9 mouse cellular contexts compared by ENCODE assay signal in the genomic region with DNA sequence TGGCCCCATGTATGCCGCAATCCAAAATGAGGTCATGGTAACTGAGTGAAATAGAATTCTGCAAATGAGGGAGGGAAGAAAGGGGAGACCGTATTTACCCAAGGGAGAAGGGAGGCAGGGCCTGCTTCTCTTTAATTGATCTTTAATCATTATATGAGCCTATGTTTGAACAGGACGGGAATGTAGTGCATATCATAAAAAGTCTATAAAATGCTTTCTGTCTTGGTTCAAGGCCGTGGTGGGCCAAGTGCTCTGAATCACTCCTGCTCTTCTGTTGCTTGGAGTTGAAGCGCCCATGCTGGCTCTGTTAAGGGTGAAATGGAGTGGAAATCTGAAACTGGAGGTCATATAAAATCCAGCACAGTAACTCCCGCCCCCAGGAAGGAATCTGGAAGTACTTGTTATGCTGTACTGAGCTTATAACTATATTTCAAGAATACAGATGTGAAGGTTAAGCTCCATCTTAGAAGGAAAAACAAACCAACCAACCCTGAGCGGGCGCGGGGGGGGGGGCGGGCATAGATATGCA. TPM values are rescaled to one million over a fixed set of nuclear protein-coding genes. Genes with fewer than 3 reads are reported as not detected.
DNase-seq lines count a peak whose midpoint lies in the region; ATAC-seq and TF ChIP-seq lines count a peak whose summit lies in the region.
"Had no signal": no experiment of that assay in that cellular context is flagged by ENCODE, and none has a peak within 500 bp of the region (broad histone marks: within the 10 kb centered on the region; RNA-seq: fewer than 3 reads in every experiment).

No protein-coding gene starts in this region.

- ATAC-seq in embryonic facial prominence, embryonic 11.5 days (replicated peaks; ENCODE audit: insufficient number of reproducible peaks, low FRiP score, low TSS enrichment, low read depth), result no peak
- peak; percentile 65 for ATAC-seq in intestine, postnatal 0 days
- no peak for ATAC-seq in midbrain, embryonic 14.5 days (ENCODE audit: low FRiP score, low TSS enrichment)
- no peak for ATAC-seq in activated CD4-positive, CD25-positive, alpha-beta regulatory T cell, adult 4 months

- peak overlapping the region; percentile 66 for H3K4me3 ChIP-seq in embryonic facial prominence, embryonic 11.5 days (ENCODE audit: low read depth, low read length)
- H3K4me3 ChIP-seq in intestine, postnatal 0 days (ENCODE audit: low read depth, low read length), result no peak overlapping the region
- peak overlapping the region; percentile 71 for H3K4me3 ChIP-seq in midbrain, embryonic 14.5 days (replicated peaks; ENCODE audit: low read depth, low read length)

- peak overlapping the region; percentile 99 for H3K4me2 ChIP-seq in embryonic facial prominence, embryonic 11.5 days (ENCODE audit: low read depth, low read length)
- H3K4me2 ChIP-seq in intestine, postnatal 0 days (replicated peaks; ENCODE audit: low read depth), result peak overlapping the region; percentile 97
- H3K4me2 ChIP-seq in midbrain, embryonic 14.5 days (ENCODE audit: low read length), result peak overlapping the region; percentile 92

- 28% methylated on average over 10 of the region's 10 CpGs for WGBS in embryonic facial prominence, embryonic 11.5 days
- WGBS in intestine, postnatal 0 days, result 29% methylated on average over 10 of the region's 10 CpGs
- WGBS in midbrain, embryonic 14.5 days, result 32% methylated on average over 10 of the region's 10 CpGs

- no peaks in the 10 kb centered on the region for H3K9me3 ChIP-seq in embryonic facial prominence, embryonic 11.5 days (replicated peaks; ENCODE audit: control insufficient read depth, low read length)
- no peaks in the 10 kb centered on the region for H3K9me3 ChIP-seq in intestine, postnatal 0 days (ENCODE audit: control insufficient read depth)
- H3K9me3 ChIP-seq in midbrain, embryonic 14.5 days (ENCODE audit: control insufficient read depth, low read length), result no peaks in the 10 kb centered on the region

- peak; percentile 47 for DNase-seq in embryo, embryonic 11 days
- no peak for DNase-seq in embryo, embryonic 9.5 days (ENCODE audit: extremely low spot score)
- DNase-seq in embryonic facial prominence, embryonic 11.5 days (ENCODE audit: low spot score), result peak; percentile 45
- DNase-seq in midbrain, embryonic 14.5 days, result peak; percentile 34
- no peak for DNase-seq in left cerebral cortex, adult 8-10 months (ENCODE audit: low spot score in 2 of 2)
- DNase-seq in frontal cortex, postnatal 10 days (ENCODE audit: low spot score in 2 of 2), result no peak
- DNase-seq: layer of hippocampus, adult 9-11 months had no signal

- TF ChIP-seq CTCF in intestine, postnatal 0 days (IDR thresholded peaks at IDR 0.05; ENCODE audit: low read depth), result no peak

- no peak overlapping the region for H3K9ac ChIP-seq in embryonic facial prominence, embryonic 11.5 days (replicated peaks; ENCODE audit: low read length)
- no peak overlapping the region for H3K9ac ChIP-seq in intestine, postnatal 0 days (ENCODE audit: low read depth, low read length)
- H3K9ac ChIP-seq in midbrain, embryonic 14.5 days (replicated peaks; ENCODE audit: low read length), result peak overlapping the region; percentile 93; the same call in 1 of the 2 replicates

- H3K27ac ChIP-seq in embryonic facial prominence, embryonic 11.5 days (replicated peaks; ENCODE audit: low read depth, low read length), result no peak overlapping the region
- H3K27ac ChIP-seq in intestine, postnatal 0 days (ENCODE audit: low read depth, low read length), result 0 out of 2 replicates have a peak overlapping the region, but pooled peaks have one; percentile 3
- H3K27ac ChIP-seq in midbrain, embryonic 14.5 days (replicated peaks; ENCODE audit: low read depth, low read length), result no peak overlapping the region

- no peaks in the 10 kb centered on the region for H3K36me3 ChIP-seq in embryonic facial prominence, embryonic 11.5 days (replicated peaks; ENCODE audit: control insufficient read depth, insufficient read depth, low read depth, low read length)
- no peaks in the 10 kb centered on the region for H3K36me3 ChIP-seq in intestine, postnatal 0 days (ENCODE audit: control insufficient read depth, insufficient read depth)
- H3K36me3 ChIP-seq in midbrain, embryonic 14.5 days (ENCODE audit: control insufficient read depth, insufficient read depth, low read length), result no peaks in the 10 kb centered on the region

- peaks cover 6% of the 10 kb centered on the region for H3K4me1 ChIP-seq in embryonic facial prominence, embryonic 11.5 days (ENCODE audit: control insufficient read depth, insufficient read depth, low read length)
- peaks cover 6% of the 10 kb centered on the region; the same call in 1 of the 2 replicates for H3K4me1 ChIP-seq in intestine, postnatal 0 days (replicated peaks; ENCODE audit: control insufficient read depth, insufficient read depth, low read length)
- H3K4me1 ChIP-seq in midbrain, embryonic 14.5 days (ENCODE audit: control insufficient read depth, insufficient read depth, low read length), result peaks cover 39% of the 10 kb centered on the region

- no peaks in the 10 kb centered on the region for H3K27me3 ChIP-seq in embryonic facial prominence, embryonic 11.5 days (ENCODE audit: control insufficient read depth, insufficient read depth, low read length)
- no peaks in the 10 kb centered on the region for H3K27me3 ChIP-seq in intestine, postnatal 0 days (replicated peaks; ENCODE audit: control insufficient read depth, insufficient read depth, low read length)
- no peaks in the 10 kb centered on the region for H3K27me3 ChIP-seq in midbrain, embryonic 14.5 days (ENCODE audit: control insufficient read depth, insufficient read depth, low read length)

RNA-seq across cellular contexts. Expression of a gene that starts 48.6 kb away (rescaled TPM):
- polyA plus RNA-seq in embryonic facial prominence, embryonic 11.5 days (2014; fragmentation: Nextera tagmentation; extraction: Ambion mirVana), result 37.4 and 37.7 TPM in 2 replicates
- 21.2 and 22.5 TPM in 2 replicates for polyA plus RNA-seq in intestine, postnatal 0 days (2015; fragmentation: Nextera tagmentation; extraction: Ambion mirVana)
- polyA plus RNA-seq in midbrain, embryonic 14.5 days (2014; fragmentation: Nextera tagmentation; extraction: Ambion mirVana), result 144 and 154 TPM in 2 replicates
- total RNA-seq in left cerebral cortex, adult 8-10 months (2022), result 100 to 1,000 TPM; 252 to 273 (median 260) TPM
- polyA plus RNA-seq in activated CD4-positive, CD25-positive, alpha-beta regulatory T cell, adult 4 months (2017; shearing (Covaris generic)), result 1 to 10 TPM; 1.2 to 2.3 TPM

Comparison
In these comparisons a context has a peak if more than half of its experiments do, and no peak if none do; other contexts are left out.
1. DNase-seq: peak in embryo, embryonic 11 days (single experiment), embryonic facial prominence, embryonic 11.5 days (single experiment) and midbrain, embryonic 14.5 days (single experiment); none in embryo, embryonic 9.5 days (single experiment), left cerebral cortex, adult 8-10 months (0 of 2) and frontal cortex, postnatal 10 days (0 of 2).
2. Peak in every context shown above with its lines, with median percentiles within 50 percentile points of each other: H3K4me2 ChIP-seq.